Mouse (Mus musculus) MEL (cell line): ENCODE data around the gene Gm49384. TPM values are rescaled to one million over a fixed set of nuclear protein-coding genes. Genes with fewer than 3 reads are reported as not detected.
A peak's percentile ranks its signal among the peaks of the same experiment; 100 is the strongest.

ENCODE experiments used
- DNase-seq: peaks from one replicate; pipeline ENCODE4 v3.0.0; 2011; ENCODE audit warnings: low read depth, low spot score
- H3K27ac ChIP-seq: 2 replicates; pipeline ENCODE4 v1.5.1; 2012; ENCODE audit warnings: low read depth, mild to moderate bottlenecking, control low read depth, low read length, moderate library complexity; ENCODE audit not compliant: control insufficient read depth
- H3K27me3 ChIP-seq, 2 experiments: fragments of 150-350 bp in 1 of 2; sonication (generic) in 1 of 2; 2 replicates each; pipeline ENCODE4 v1.6.1; 2012; ENCODE audit warnings: low read length in 2 of 2, mild to moderate bottlenecking in 2 of 2, improper control_type of control experiment in 1 of 2, moderate library complexity in 1 of 2; ENCODE audit not compliant: insufficient read depth in 2 of 2, control insufficient read depth in 1 of 2
- H3K36me3 ChIP-seq, 2 experiments: 2 replicates each; pipeline ENCODE4 v1.6.1; 2012 to 2014; ENCODE audit warnings: low read length in 2 of 2, improper control_type of control experiment in 1 of 2, inconsistent platforms in 1 of 2, mild to moderate bottlenecking in 1 of 2; ENCODE audit not compliant: insufficient read depth in 2 of 2, control insufficient read depth in 1 of 2
- H3K4me1 ChIP-seq, 2 experiments: fragments of 150-350 bp in 1 of 2; sonication (generic) in 1 of 2; 2 replicates each; pipeline ENCODE4 v1.6.1; 2012; ENCODE audit warnings: low read length in 2 of 2, improper control_type of control experiment in 1 of 2, mild to moderate bottlenecking in 1 of 2; ENCODE audit not compliant: insufficient read depth in 2 of 2, control insufficient read depth in 1 of 2
- H3K4me3 ChIP-seq, 2 experiments: fragments of 150-350 bp in 1 of 2; sonication (generic) in 1 of 2; 2 replicates each; pipeline ENCODE4 v1.5.1; 2012; ENCODE audit warnings: low read depth in 2 of 2, low read length in 2 of 2, mild to moderate bottlenecking in 2 of 2, moderate library complexity in 2 of 2, control low read depth in 1 of 2, improper control_type of control experiment in 1 of 2; ENCODE audit not compliant: control insufficient read depth in 1 of 2, insufficient read depth in 1 of 2
- H3K79me2 ChIP-seq: 2 replicates; pipeline ENCODE4 v1.6.1; 2012; ENCODE audit warnings: mild to moderate bottlenecking, low read length, moderate library complexity; ENCODE audit not compliant: control insufficient read depth, poor library complexity, insufficient read depth
- H3K9ac ChIP-seq: 2 replicates; pipeline ENCODE4 v1.6.1; 2012; ENCODE audit warnings: low read depth, mild to moderate bottlenecking, control low read depth, low read length, moderate library complexity; ENCODE audit not compliant: control insufficient read depth, poor library complexity, severe bottlenecking
- H3K9me3 ChIP-seq: fragments of 150-350 bp; sonication (generic); replicated peaks from 2 replicates; pipeline ENCODE4 v1.6.1; 2012; ENCODE audit warnings: mild to moderate bottlenecking, low read length, improper control_type of control experiment, moderate library complexity; ENCODE audit not compliant: insufficient read depth
- CHD1 ChIP-seq: IDR thresholded peaks from 2 replicates; pipeline ENCODE4 v1.6.1; 2012; ENCODE audit warnings: low read depth, mild to moderate bottlenecking, inconsistent platforms, low read length, improper control_type of control experiment
- CTCF ChIP-seq, 3 experiments: IDR thresholded peaks in 2 of 3; conservative IDR thresholded peaks in 1 of 3; 2 replicates each; pipeline ENCODE4 v1.5.1; 2011 to 2012; ENCODE audit warnings: low read length in 3 of 3, low read depth in 2 of 3, mild to moderate bottlenecking in 2 of 3, improper control_type of control experiment in 1 of 3, inconsistent platforms in 1 of 3, mixed read lengths in 1 of 3, moderate library complexity in 1 of 3; ENCODE audit not compliant: control insufficient read depth in 1 of 3, insufficient read depth in 1 of 3, poor library complexity in 1 of 3, severe bottlenecking in 1 of 3
- E2F4 ChIP-seq: IDR thresholded peaks from 2 replicates; pipeline ENCODE4 v1.6.1; 2011; ENCODE audit warnings: low read depth, low read length, improper control_type of control experiment, borderline replicate concordance
- ELF1 ChIP-seq: IDR thresholded peaks from 2 replicates; pipeline ENCODE4 v1.6.1; 2014; ENCODE audit warnings: low read depth, mild to moderate bottlenecking, inconsistent platforms, low read length, improper control_type of control experiment, moderate library complexity
- ETS1 ChIP-seq: IDR thresholded peaks from 2 replicates; pipeline ENCODE4 v1.6.1; 2012; ENCODE audit warnings: low read depth, mild to moderate bottlenecking, inconsistent platforms, low read length, improper control_type of control experiment, moderate library complexity
- GATA1 ChIP-seq: IDR thresholded peaks from 2 replicates; pipeline ENCODE4 v1.6.1; 2011; ENCODE audit warnings: low read depth, low read length, improper control_type of control experiment
- HCFC1 ChIP-seq: IDR thresholded peaks from 2 replicates; pipeline ENCODE4 v1.6.1; 2012; ENCODE audit warnings: low read depth, mild to moderate bottlenecking, inconsistent platforms, low read length, improper control_type of control experiment, moderate library complexity
- JUND ChIP-seq: IDR thresholded peaks from 2 replicates; pipeline ENCODE4 v1.6.1; 2011; ENCODE audit warnings: low read depth, mild to moderate bottlenecking, improper control_type of control experiment, low read length
- KAT2A ChIP-seq: conservative IDR thresholded peaks from 2 replicates; pipeline ENCODE4 v1.6.1; 2012; ENCODE audit warnings: low read depth, low read length, improper control_type of control experiment, inconsistent platforms
- MAFK ChIP-seq: IDR thresholded peaks from 2 replicates; pipeline ENCODE4 v1.6.1; 2011; ENCODE audit warnings: low read depth, mild to moderate bottlenecking, low read length, improper control_type of control experiment, borderline replicate concordance
- MAX ChIP-seq: IDR thresholded peaks from 2 replicates; pipeline ENCODE4 v1.6.1; 2011; ENCODE audit warnings: low read length, improper control_type of control experiment
- MAZ ChIP-seq: IDR thresholded peaks from 2 replicates; pipeline ENCODE4 v1.6.1; 2012; ENCODE audit warnings: low read depth, mild to moderate bottlenecking, inconsistent platforms, low read length, improper control_type of control experiment
- MEF2A ChIP-seq: IDR thresholded peaks from 2 replicates; pipeline ENCODE4 v1.6.1; 2014; ENCODE audit warnings: low read depth, mild to moderate bottlenecking, inconsistent platforms, low read length, improper control_type of control experiment; ENCODE audit not compliant: poor library complexity, insufficient replicate concordance, severe bottlenecking; ENCODE audit errors: extremely low read depth
- MXI1 ChIP-seq: IDR thresholded peaks from 2 replicates; pipeline ENCODE4 v1.6.1; 2011; ENCODE audit warnings: mild to moderate bottlenecking, low read depth, low read length, improper control_type of control experiment
- NELFE ChIP-seq: IDR thresholded peaks from 2 replicates; pipeline ENCODE4 v1.6.1; 2011; ENCODE audit warnings: low read depth, low read length, improper control_type of control experiment
- POLR2A ChIP-seq, 2 experiments: IDR thresholded peaks; 2 replicates each; pipeline ENCODE4 v1.6.1; 2011 to 2012; ENCODE audit warnings: low read length in 2 of 2, mild to moderate bottlenecking in 2 of 2, control low read depth in 1 of 2, improper control_type of control experiment in 1 of 2, low read depth in 1 of 2, moderate library complexity in 1 of 2; ENCODE audit not compliant: control insufficient read depth in 1 of 2, insufficient read depth in 1 of 2, poor library complexity in 1 of 2
- POLR2AphosphoS2 ChIP-seq: IDR thresholded peaks from 2 replicates; pipeline ENCODE4 v1.6.1; 2011; ENCODE audit warnings: low read length, improper control_type of control experiment
- POLR2AphosphoS5 ChIP-seq: IDR thresholded peaks from 2 replicates; pipeline ENCODE4 v1.6.1; 2012; ENCODE audit warnings: low read depth, borderline replicate concordance, mild to moderate bottlenecking, inconsistent platforms, low read length, moderate library complexity, mixed read lengths
- RAD21 ChIP-seq: IDR thresholded peaks from 2 replicates; pipeline ENCODE4 v1.6.1; 2011; ENCODE audit warnings: mild to moderate bottlenecking, low read depth, low read length, improper control_type of control experiment
- SIN3A ChIP-seq: IDR thresholded peaks from 2 replicates; pipeline ENCODE4 v1.6.1; 2012; ENCODE audit warnings: low read length, improper control_type of control experiment, inconsistent platforms
- SMC3 ChIP-seq: IDR thresholded peaks from 2 replicates; pipeline ENCODE4 v1.6.1; 2011; ENCODE audit warnings: low read depth, low read length, improper control_type of control experiment
- TAL1 ChIP-seq: IDR thresholded peaks from 2 replicates; pipeline ENCODE4 v1.6.1; 2012; ENCODE audit warnings: mild to moderate bottlenecking, inconsistent platforms, low read length, moderate library complexity, mixed read lengths
- TBP ChIP-seq: IDR thresholded peaks from 2 replicates; pipeline ENCODE4 v1.8.0; 2011; ENCODE audit warnings: low read depth, low read length, improper control_type of control experiment
- TCF12 ChIP-seq: IDR thresholded peaks from 2 replicates; pipeline ENCODE4 v1.6.1; 2014; ENCODE audit warnings: low read depth, mild to moderate bottlenecking, inconsistent platforms, low read length, improper control_type of control experiment, moderate library complexity
- UBTF ChIP-seq: IDR thresholded peaks from 2 replicates; pipeline ENCODE4 v1.6.1; 2012; ENCODE audit warnings: low read depth, mild to moderate bottlenecking, inconsistent platforms, low read length, improper control_type of control experiment, moderate library complexity, borderline replicate concordance; ENCODE audit not compliant: insufficient read depth
- USF2 ChIP-seq, 2 experiments: IDR thresholded peaks; 2 replicates each; pipeline ENCODE4 v1.6.1; 2011 to 2012; ENCODE audit warnings: improper control_type of control experiment in 2 of 2, low read length in 2 of 2, borderline replicate concordance in 1 of 2, inconsistent platforms in 1 of 2, low read depth in 1 of 2, mild to moderate bottlenecking in 1 of 2; ENCODE audit not compliant: insufficient read depth in 1 of 2
- polyA plus RNA-seq, 2 experiments: library from polyadenylated mRNA; stranded (reverse) in 1 of 2; unstranded in 1 of 2; fragments of >175 nt in 1 of 2; fragments of >200 nt in 1 of 2; gene quantifications; 2 replicates each; pipeline versions ENCODE4 v1.2.1 to v1.2.4; 2012; ENCODE audit warnings: low replicate concordance in 2 of 2, low read depth in 1 of 2; ENCODE audit not compliant: insufficient read length in 2 of 2, insufficient read depth in 1 of 2, missing spikeins in 1 of 2
- total RNA-seq: library from RNA; depleted of rRNA; stranded (reverse); fragments of 300-350 nt; gene quantifications from 2 replicates; pipeline ENCODE4 v1.2.3, GENCODE M21; 2012

Gm49384 gene
- total and polyA plus RNA-seq, 3 experiments: 26.2 to 28.5 TPM; not detected in 1

DNA sequence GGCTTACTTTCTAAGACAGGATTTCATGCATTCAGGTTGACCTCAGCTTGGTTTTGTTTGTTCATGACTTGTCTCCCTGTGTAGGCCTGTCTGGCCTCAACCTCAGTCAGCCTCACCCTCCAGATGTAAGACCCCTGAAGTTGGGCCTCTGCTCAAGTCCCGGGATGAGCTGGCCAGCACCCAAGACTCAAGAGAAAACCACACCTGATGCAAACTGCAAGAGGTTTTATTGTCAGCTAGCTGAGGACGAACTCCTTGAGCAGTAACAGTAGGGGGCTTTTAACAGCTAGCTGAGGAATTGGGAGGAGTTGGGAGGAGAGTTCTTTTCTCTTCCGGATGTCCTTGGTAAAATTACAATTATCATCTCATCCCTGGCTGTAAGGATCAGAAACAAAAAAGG, 26.5 kb downstream of the Gm49384 start:
- DNase-seq: no peak
- Histone ChIP-seq H3K4me3 (no peak overlapping the region), H3K27me3 (no peaks in the 10 kb centered on the region), H3K36me3 (peaks cover 7 to 8% of the 10 kb centered on the region in 2 experiments), H3K27ac (no peak overlapping the region), H3K9ac (no peak overlapping the region), H3K79me2 (peaks cover 3% of the 10 kb centered on the region), H3K9me3 (no peaks in the 10 kb centered on the region), H3K4me1 (peaks cover 2% of the 10 kb centered on the region in 2 experiments; a peak in 2 of 4 replicates)
- TF ChIP-seq KAT2A: no peak
- TF ChIP-seq HCFC1: no peak
- no peak for TF ChIP-seq UBTF
- no peak for TF ChIP-seq MXI1
- no peak for TF ChIP-seq ELF1

DNA sequence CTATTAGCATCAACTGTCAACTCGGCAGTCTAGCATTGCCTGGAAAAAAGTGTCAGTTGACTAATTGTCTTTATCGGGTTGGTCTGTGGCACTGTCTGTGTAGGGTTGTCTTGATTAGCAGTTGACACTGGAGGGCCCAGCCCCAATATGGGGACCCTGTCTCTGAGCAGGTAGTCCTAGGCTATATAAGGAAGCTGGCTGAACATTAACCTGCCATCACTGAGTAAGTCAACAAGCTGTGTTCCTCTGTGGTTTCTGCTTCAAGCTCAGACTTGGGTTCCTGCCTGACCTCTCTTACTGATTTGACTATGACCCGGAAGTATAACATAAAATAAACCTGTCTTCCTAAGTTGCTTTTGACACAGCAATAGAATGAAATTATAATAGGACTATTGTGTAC, 28.1 kb downstream of the Gm49384 start:
- no peaks in the 10 kb centered on the region for H3K9me3 ChIP-seq
- no peaks in the 10 kb centered on the region for H3K4me1 ChIP-seq
- TF ChIP-seq MAZ (no peak), MAFK (no peak), TBP (no peak)
- no peak for DNase-seq
- H3K4me3 ChIP-seq: no peak overlapping the region
- no peak overlapping the region for H3K9ac ChIP-seq
- H3K79me2 ChIP-seq: no peaks in the 10 kb centered on the region
- no peaks in the 10 kb centered on the region for H3K27me3 ChIP-seq
- H3K36me3 ChIP-seq: no peaks in the 10 kb centered on the region; a peak in 3 of 4 replicates
- H3K27ac ChIP-seq: no peak overlapping the region

DNA sequence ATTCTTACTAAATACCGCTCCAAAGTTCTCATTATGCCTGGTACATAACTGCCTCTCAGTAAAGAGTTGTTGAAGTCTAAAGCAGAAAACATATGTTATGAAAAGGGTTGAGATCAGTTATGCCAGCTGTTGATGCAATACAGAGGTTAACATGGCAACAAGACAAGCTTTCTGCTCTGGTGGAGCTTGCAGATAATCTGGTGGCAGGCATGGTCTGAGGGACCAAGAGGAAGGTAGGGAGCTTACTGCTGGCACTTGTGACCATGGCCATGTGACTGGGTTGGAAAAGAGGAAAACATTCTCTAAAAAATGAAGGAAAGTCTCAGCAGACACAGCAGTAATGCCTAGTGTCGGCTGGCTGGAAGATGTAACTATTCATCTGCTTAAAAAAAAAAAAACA, 32.8 kb downstream of the Gm49384 start:
- no peak overlapping the region for H3K9ac ChIP-seq
- H3K4me1 ChIP-seq: peaks cover 0 to 2% of the 10 kb centered on the region in 2 experiments; a peak in 2 of 4 replicates
- H3K9me3 ChIP-seq: no peaks in the 10 kb centered on the region
- no peak for DNase-seq
- H3K27me3 ChIP-seq: no peaks in the 10 kb centered on the region
- no peak overlapping the region for H3K4me3 ChIP-seq
- peaks cover 11% of the 10 kb centered on the region for H3K79me2 ChIP-seq
- H3K36me3 ChIP-seq: peaks cover 0 to 10% of the 10 kb centered on the region in 2 experiments
- H3K27ac ChIP-seq: no peak overlapping the region
- no peak for TF ChIP-seq USF2 (IDR thresholded peaks at IDR 0.05; ENCODE audit: borderline replicate concordance in 1 of 2, insufficient read depth in 1 of 2, low read depth in 1 of 2, low read length in 2 of 2)
- no peak for TF ChIP-seq NELFE
- TF ChIP-seq POLR2AphosphoS2: no peak
- peak; percentile 76; the same call in 1 of the 2 replicates for TF ChIP-seq ETS1
- no peak for TF ChIP-seq CTCF (IDR thresholded peaks at IDR 0.05 in 2 of 3, conservative IDR thresholded peaks at IDR 0.05 in 1 of 3; ENCODE audit: control insufficient read depth in 1 of 3, insufficient read depth in 1 of 3, low read depth in 2 of 3, low read length in 3 of 3, poor library complexity in 1 of 3, severe bottlenecking in 1 of 3)
- no peak for TF ChIP-seq TAL1
- no peak for TF ChIP-seq SMC3
- no peak for TF ChIP-seq MAX
- no peak for TF ChIP-seq TBP
- TF ChIP-seq KAT2A: no peak
- no peak for TF ChIP-seq POLR2A (IDR thresholded peaks at IDR 0.05; ENCODE audit: control insufficient read depth in 1 of 2, insufficient read depth in 1 of 2, low read depth in 1 of 2, low read length in 2 of 2, poor library complexity in 1 of 2)
- no peak for TF ChIP-seq JUND
- peak; percentile 56; the same call in 1 of the 2 replicates for TF ChIP-seq SIN3A
- TF ChIP-seq HCFC1: no peak
- TF ChIP-seq GATA1: no peak
- TF ChIP-seq POLR2AphosphoS5: no peak
- TF ChIP-seq TCF12: peak; percentile 21; the same call in 1 of the 2 replicates
- TF ChIP-seq ELF1: no peak
- no peak for TF ChIP-seq E2F4
- peak; percentile 89; the same call in 1 of the 2 replicates for TF ChIP-seq MXI1
- TF ChIP-seq MEF2A: no peak
- TF ChIP-seq CHD1: no peak
- TF ChIP-seq MAFK: no peak
- no peak for TF ChIP-seq RAD21
